Mouse (Mus musculus) ES-E14 (cell line): ENCODE measurements around the gene Pou6f1. TPM values are rescaled to one million over a fixed set of nuclear protein-coding genes. Genes with fewer than 3 reads are reported as not detected.

Experiments used
- DNase-seq: peaks from one replicate; pipeline ENCODE4 v3.0.0-alpha.2; 2013; ENCODE audit warnings: low read depth, low spot score
- H3K27ac ChIP-seq: 2 replicates; pipeline ENCODE4 v1.5.1; 2012; ENCODE audit warnings: low read depth, mild to moderate bottlenecking, low read length, moderate library complexity, mixed read lengths; ENCODE audit not compliant: poor library complexity, insufficient read depth, severe bottlenecking
- H3K36me3 ChIP-seq: 2 replicates; pipeline ENCODE4 v1.6.1; 2012; ENCODE audit warnings: mild to moderate bottlenecking, low read length, moderate library complexity, mixed read lengths; ENCODE audit not compliant: control insufficient read depth, poor library complexity, insufficient read depth, severe bottlenecking
- H3K4me1 ChIP-seq, 2 experiments: fragments of 150-350 bp in 1 of 2; sonication (generic) in 1 of 2; 2 replicates each; pipeline ENCODE4 v1.6.1; 2012; ENCODE audit warnings: low read length in 2 of 2, mild to moderate bottlenecking in 1 of 2, mixed read lengths in 1 of 2; ENCODE audit not compliant: control insufficient read depth in 2 of 2, insufficient read depth in 2 of 2, poor library complexity in 1 of 2
- H3K4me3 ChIP-seq, 2 experiments: fragments of 150-350 bp in 1 of 2; sonication (generic) in 1 of 2; 2 replicates each; pipeline ENCODE4 v1.5.1; 2012; ENCODE audit warnings: low read length in 2 of 2, low read depth in 1 of 2, mild to moderate bottlenecking in 1 of 2, mixed read lengths in 1 of 2; ENCODE audit not compliant: insufficient read depth in 1 of 2, poor library complexity in 1 of 2, severe bottlenecking in 1 of 2
- H3K9ac ChIP-seq: 2 replicates; pipeline ENCODE4 v1.6.1; 2012; ENCODE audit warnings: low read depth, mild to moderate bottlenecking, low read length, mixed read lengths; ENCODE audit not compliant: poor library complexity, insufficient read depth, severe bottlenecking
- H3K9me3 ChIP-seq: fragments of 150-350 bp; sonication (generic); 2 replicates; pipeline ENCODE4 v1.6.1; 2012; ENCODE audit warnings: low read depth, mild to moderate bottlenecking, low read length; ENCODE audit not compliant: control insufficient read depth, insufficient read depth
- CHD2 ChIP-seq: IDR thresholded peaks from 2 replicates; pipeline ENCODE4 v1.6.1; 2014; ENCODE audit warnings: mild to moderate bottlenecking, low read depth, low read length, inconsistent platforms
- in situ Hi-C, 2 experiments: fragments of 600-800 bp; cut with MboI; formaldehyde crosslinking; loops; one replicate each; pipeline ENCODE4 v1.15.1; 2025; ENCODE audit warnings: low sequenced_read_pairs in 2 of 2, inconsistent platforms in 1 of 2; ENCODE audit not compliant: unreplicated experiment in 2 of 2
- total RNA-seq: library from RNA; depleted of rRNA; stranded (reverse); fragments of 300-350 nt; gene quantifications from 2 replicates; pipeline ENCODE4 v1.2.3, GENCODE M21; 2012; rRNA removed

Gene Pou6f1
- total RNA-seq, 1 experiment = 4.1 TPM

DNA sequence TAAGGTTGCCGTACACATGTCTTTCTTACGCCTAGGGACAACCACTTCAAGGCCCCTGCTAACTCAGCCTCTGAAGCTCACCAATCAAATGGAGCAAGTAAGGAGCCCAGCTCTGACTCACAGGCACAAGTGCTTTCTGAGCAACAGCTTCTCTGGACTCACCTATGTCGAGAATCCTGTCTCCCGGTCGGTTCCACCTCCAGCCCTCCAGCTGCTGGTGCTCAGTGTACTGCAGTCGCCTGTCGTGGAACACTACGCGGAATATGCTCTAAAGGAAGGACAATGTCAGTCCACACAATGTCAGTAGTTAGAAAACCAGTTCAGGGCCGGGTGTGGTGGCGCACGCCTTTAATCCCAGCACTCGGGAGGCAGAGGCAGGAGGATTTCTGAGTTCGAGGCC is 74.4 kb downstream of the Pou6f1 start:
- no peak for DNase-seq
- Histone ChIP-seq H3K4me3 (no peak overlapping the region), H3K27ac (no peak overlapping the region), H3K36me3 (peaks cover 5% of the 10 kb centered on the region; the same call in 1 of the 2 replicates), H3K9ac (no peak overlapping the region), H3K9me3 (no peaks in the 10 kb centered on the region), H3K4me1 (no peaks in the 10 kb centered on the region)
- TF ChIP-seq CHD2 = no peak
- in situ Hi-C loops = no loop called here

Other genes starting within 250 kb of the Pou6f1 start
- gene Methig1, start 246.8 kb downstream of the Pou6f1 start, total RNA-seq = 0.37 and 0.54 TPM in 2 replicates
- 1.4 and 5.1 TPM in 2 replicates for gene Mettl7a2, start 246.8 kb downstream of the Pou6f1 start, total RNA-seq
- gene Higd1c, start 235.4 kb downstream of the Pou6f1 start, total RNA-seq = not detected in 2 replicates
- 0.11 TPM in 1 of 2 replicates, not detected in the other for gene Gm5475, start 177.8 kb downstream of the Pou6f1 start, total RNA-seq
- gene Slc11a2, start 174.9 kb downstream of the Pou6f1 start, total RNA-seq = 59.8 and 67.1 TPM in 2 replicates
- 7.8 and 11.2 TPM in 2 replicates for gene Letmd1, start 131.0 kb downstream of the Pou6f1 start, total RNA-seq
- gene Csrnp2, start 104.5 kb downstream of the Pou6f1 start, total RNA-seq = 8.1 and 14.6 TPM in 2 replicates
- gene Tfcp2, start 48.0 kb downstream of the Pou6f1 start, total RNA-seq = 13.1 and 13.6 TPM in 2 replicates
- 13.5 and 27.6 TPM in 2 replicates for gene Dazap2, start 15.4 kb upstream of the Pou6f1 start, total RNA-seq
- 20.0 and 27.3 TPM in 2 replicates for gene Smagp, start 37.0 kb upstream of the Pou6f1 start, total RNA-seq
- gene Bin2, start 69.6 kb upstream of the Pou6f1 start, total RNA-seq = 7.9 and 12.5 TPM in 2 replicates
- 2.4 and 3.3 TPM in 2 replicates for gene Cela1, start 87.9 kb upstream of the Pou6f1 start, total RNA-seq
- gene Galnt6, start 129.4 kb upstream of the Pou6f1 start, total RNA-seq = 18.2 and 39.0 TPM in 2 replicates
- gene Slc4a8, start 161.8 kb upstream of the Pou6f1 start, total RNA-seq = 25.6 and 40.3 TPM in 2 replicates